Mouse (Mus musculus) megakaryocyte, embryonic 14.5 days (primary cell): ENCODE results near the gene Tstd1. TPM values are rescaled to one million over a fixed set of nuclear protein-coding genes. Genes with fewer than 3 reads are reported as not detected.

Source experiments
- H3K27me3 ChIP-seq: replicated peaks from 2 replicates; pipeline ENCODE3; 2012; ENCODE audit warnings: inconsistent platforms
- H3K36me3 ChIP-seq: replicated peaks from 2 replicates; pipeline ENCODE3; 2012; ENCODE audit warnings: low read length, inconsistent platforms, mixed read lengths
- H3K4me1 ChIP-seq: 2 replicates; pipeline ENCODE4 v1.6.1; 2012; ENCODE audit warnings: inconsistent platforms
- H3K4me3 ChIP-seq: replicated peaks from 2 replicates; pipeline ENCODE3; 2012; ENCODE audit warnings: moderate library complexity, mild to moderate bottlenecking, inconsistent platforms
- H3K9me3 ChIP-seq: 2 replicates; pipeline ENCODE4 v1.6.1; 2012; ENCODE audit warnings: inconsistent platforms
- FLI1 ChIP-seq: IDR thresholded peaks from 2 replicates; pipeline ENCODE4 v1.6.1; 2012; ENCODE audit warnings: low read length, inconsistent platforms, mixed read lengths
- GATA1 ChIP-seq: IDR thresholded peaks from 3 replicates; pipeline ENCODE4 v1.6.1; 2012; ENCODE audit warnings: mixed read lengths, low read length, inconsistent platforms, borderline replicate concordance
- polyA plus RNA-seq: library from polyadenylated mRNA; stranded (reverse); fragments of >175 nt; gene quantifications from 2 replicates; pipeline ENCODE4 v1.2.3, GENCODE M21; 2012; ENCODE audit warnings: low replicate concordance; ENCODE audit not compliant: insufficient read depth

The Tstd1 gene
- polyA plus RNA-seq, 1 experiment = not detected

- H3K9me3 ChIP-seq = peaks cover 3% of the 10 kb centered on the region; the same call in 1 of the 2 replicates
- H3K4me1 ChIP-seq = peaks cover 74% of the 10 kb centered on the region
- peaks cover 74% of the 10 kb centered on the region for H3K36me3 ChIP-seq
- TF ChIP-seq FLI1 (no peak), GATA1 (no peak)
- H3K27me3 ChIP-seq = no peaks in the 10 kb centered on the region
- H3K4me3 ChIP-seq = no peak overlapping the region
Observed at GRCm38 (mm10) chr1:171450062-171450461, 31.4 kb downstream of the Tstd1 start.

DNA sequence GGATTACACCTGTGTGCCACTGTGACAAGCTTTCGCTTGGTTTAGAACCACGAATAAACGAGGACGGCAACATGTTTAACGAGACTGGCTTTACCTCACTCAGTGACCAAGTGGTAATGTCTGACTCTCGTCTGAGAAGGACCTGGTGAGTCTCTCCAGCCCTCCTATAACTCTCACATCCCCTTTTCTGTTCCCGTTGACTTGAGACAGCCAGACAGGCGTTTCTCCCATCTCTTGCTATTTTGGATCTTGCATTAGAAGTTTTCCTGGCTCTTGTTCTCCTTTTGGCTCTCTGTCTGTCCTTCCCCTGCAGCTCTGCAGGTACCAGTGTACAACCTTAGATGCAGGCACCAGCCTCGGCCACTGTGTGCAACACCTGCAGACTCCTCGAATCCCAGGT, 32.3 kb downstream of the Tstd1 start:
- H3K4me1 ChIP-seq = peaks cover 71% of the 10 kb centered on the region
- peaks cover 69% of the 10 kb centered on the region for H3K36me3 ChIP-seq
- no peak for TF ChIP-seq FLI1
- no peak for TF ChIP-seq GATA1
- no peaks in the 10 kb centered on the region for H3K9me3 ChIP-seq
- H3K27me3 ChIP-seq = no peaks in the 10 kb centered on the region
- H3K4me3 ChIP-seq = no peak overlapping the region

GRCm38 (mm10) chr1:171452522-171452921, 33.9 kb downstream of the Tstd1 start:
- Histone ChIP-seq H3K36me3 (peaks cover 74% of the 10 kb centered on the region), H3K4me1 (peaks cover 67% of the 10 kb centered on the region), H3K27me3 (no peaks in the 10 kb centered on the region), H3K9me3 (no peaks in the 10 kb centered on the region), H3K4me3 (no peak overlapping the region)
- TF ChIP-seq GATA1 (no peak), FLI1 (no peak)

DNA sequence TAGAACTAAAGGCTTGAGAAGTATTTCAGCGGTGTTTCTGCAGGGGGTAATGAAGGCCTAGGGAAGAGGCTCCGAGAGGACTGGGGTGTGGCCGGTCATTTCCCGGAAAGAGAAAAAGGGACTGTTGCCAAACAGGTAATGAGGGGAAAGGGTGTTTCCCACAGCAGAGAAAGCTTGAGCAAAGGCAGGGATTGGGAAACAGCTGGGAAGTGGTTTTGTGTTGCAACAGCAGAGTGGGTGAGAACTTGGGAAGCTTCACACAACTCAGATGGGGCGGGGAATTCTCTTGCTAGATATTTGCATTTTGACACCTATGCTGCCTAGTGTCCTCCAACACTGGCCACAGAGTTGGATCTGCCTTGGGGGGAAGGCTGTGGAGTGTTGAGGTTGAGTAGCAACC, 34.3 kb downstream of the Tstd1 start:
- Histone ChIP-seq H3K4me3 (no peak overlapping the region), H3K36me3 (peaks cover 72% of the 10 kb centered on the region)
- TF ChIP-seq FLI1 (no peak), GATA1 (no peak)

DNA sequence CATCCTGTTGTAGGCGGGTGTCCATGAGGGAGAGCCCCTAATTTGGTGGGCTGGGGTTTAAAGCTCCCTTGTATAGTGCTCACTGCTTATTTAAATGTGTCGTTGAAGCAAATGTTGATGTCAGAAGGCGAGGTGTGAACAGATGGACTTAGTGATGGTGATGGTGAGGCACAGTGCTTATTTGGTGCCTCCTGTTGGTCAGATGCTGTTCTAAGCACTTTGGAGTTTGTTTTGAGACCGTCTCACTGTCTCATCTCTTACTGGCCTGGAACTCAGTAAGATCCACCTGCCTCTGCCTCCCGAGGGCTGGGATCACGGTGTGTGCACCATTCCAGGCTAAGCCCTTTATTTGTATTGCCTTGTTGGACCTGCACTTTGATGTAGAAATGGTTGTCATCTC, 36.3 kb downstream of the Tstd1 start:
- Histone ChIP-seq H3K9me3 (no peaks in the 10 kb centered on the region), H3K36me3 (peaks cover 69% of the 10 kb centered on the region), H3K4me1 (peaks cover 64% of the 10 kb centered on the region), H3K27me3 (no peaks in the 10 kb centered on the region), H3K4me3 (no peak overlapping the region)
- TF ChIP-seq GATA1 = no peak
- no peak for TF ChIP-seq FLI1

More for the DNA sequence above, 34.3 kb downstream of the Tstd1 start:
- Histone ChIP-seq H3K27me3 (no peaks in the 10 kb centered on the region), H3K4me1 (peaks cover 63% of the 10 kb centered on the region), H3K9me3 (no peaks in the 10 kb centered on the region)

- TF ChIP-seq GATA1 (no peak), FLI1 (no peak)
Observed at GRCm38 (mm10) chr1:171457568-171457967, 38.9 kb downstream of the Tstd1 start.

DNA sequence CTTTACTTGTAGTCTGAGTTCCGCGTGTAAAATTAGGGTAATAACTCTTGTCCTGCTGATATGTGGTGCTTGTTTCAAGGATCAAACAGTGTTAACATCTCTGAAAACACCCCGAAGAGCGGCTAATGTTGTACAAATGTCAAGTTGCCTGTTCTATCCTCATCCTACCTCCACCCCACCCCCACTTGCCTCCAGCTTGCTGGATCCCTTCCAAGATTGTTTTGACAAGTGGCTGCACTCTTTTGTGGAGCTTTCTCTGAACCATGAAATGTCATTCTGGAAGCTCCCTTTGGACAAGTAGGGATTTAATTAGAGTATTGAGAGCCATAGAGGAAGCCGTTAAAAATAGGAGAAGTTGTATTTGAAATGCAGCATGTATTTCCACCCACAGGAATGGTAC, 41.1 kb downstream of the Tstd1 start:
- peaks cover 51% of the 10 kb centered on the region for H3K4me1 ChIP-seq
- peaks cover 78% of the 10 kb centered on the region for H3K36me3 ChIP-seq
- TF ChIP-seq FLI1 (no peak), GATA1 (no peak)
- H3K4me3 ChIP-seq = no peak overlapping the region
- no peaks in the 10 kb centered on the region for H3K27me3 ChIP-seq
- no peaks in the 10 kb centered on the region for H3K9me3 ChIP-seq

More at GRCm38 (mm10) chr1:171457568-171457967, 38.9 kb downstream of the Tstd1 start:
- Histone ChIP-seq H3K4me1 (peaks cover 65% of the 10 kb centered on the region), H3K4me3 (no peak overlapping the region), H3K36me3 (peaks cover 75% of the 10 kb centered on the region), H3K9me3 (no peaks in the 10 kb centered on the region), H3K27me3 (no peaks in the 10 kb centered on the region)

DNA sequence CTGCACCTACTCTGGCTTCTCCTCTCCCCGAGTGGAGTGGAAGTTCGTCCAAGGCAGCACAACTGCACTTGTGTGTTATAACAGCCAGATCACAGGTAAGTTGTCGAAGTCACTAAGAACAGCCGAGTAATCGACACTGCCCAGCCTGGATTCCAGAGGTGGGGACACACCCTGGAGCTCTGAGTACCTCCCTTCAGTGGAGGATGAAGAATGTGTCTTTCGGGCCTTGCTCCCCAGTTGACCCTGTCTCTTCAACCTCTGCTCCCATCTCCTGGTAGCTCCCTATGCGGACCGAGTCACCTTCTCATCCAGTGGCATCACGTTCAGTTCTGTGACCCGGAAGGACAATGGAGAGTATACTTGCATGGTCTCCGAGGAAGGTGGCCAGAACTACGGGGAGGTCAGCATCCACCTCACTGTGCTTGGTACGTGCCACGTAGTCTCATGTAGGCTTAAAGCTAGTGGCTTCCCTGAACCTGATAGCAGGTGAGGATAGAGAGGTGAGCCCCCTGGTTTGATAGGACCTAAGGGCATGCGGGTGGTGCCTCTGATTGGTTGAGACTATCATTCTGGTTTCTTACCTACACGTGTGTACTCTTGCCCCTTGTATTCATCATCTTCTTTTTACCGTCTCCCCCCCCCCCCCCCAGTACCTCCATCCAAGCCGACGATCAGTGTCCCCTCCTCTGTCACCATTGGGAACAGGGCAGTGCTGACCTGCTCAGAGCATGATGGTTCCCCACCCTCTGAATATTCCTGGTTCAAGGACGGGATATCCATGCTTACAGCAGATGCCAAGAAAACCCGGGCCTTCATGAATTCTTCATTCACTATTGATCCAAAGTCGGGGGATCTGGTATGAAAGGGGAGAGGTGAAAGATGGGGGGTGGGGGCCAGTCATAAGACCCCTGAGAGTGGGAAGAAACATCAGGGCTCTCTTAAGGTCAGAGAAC, 42.2 kb downstream of the Tstd1 start:
- no peaks in the 10 kb centered on the region for H3K27me3 ChIP-seq

GRCm38 (mm10) chr1:171463133-171463532, 44.5 kb downstream of the Tstd1 start:
- no peak overlapping the region for H3K4me3 ChIP-seq
- H3K36me3 ChIP-seq = peaks cover 64% of the 10 kb centered on the region
- peaks cover 41% of the 10 kb centered on the region for H3K4me1 ChIP-seq
- no peaks in the 10 kb centered on the region for H3K9me3 ChIP-seq
- TF ChIP-seq FLI1 = no peak
- no peak for TF ChIP-seq GATA1
- H3K27me3 ChIP-seq = no peaks in the 10 kb centered on the region

More for the DNA sequence above, 42.2 kb downstream of the Tstd1 start:
- no peak for TF ChIP-seq GATA1
- no peak for TF ChIP-seq FLI1
- Histone ChIP-seq H3K4me1 (peaks cover 53% of the 10 kb centered on the region), H3K36me3 (peaks cover 78% of the 10 kb centered on the region), H3K4me3 (peak overlapping the region; percentile 12), H3K9me3 (no peaks in the 10 kb centered on the region)

DNA sequence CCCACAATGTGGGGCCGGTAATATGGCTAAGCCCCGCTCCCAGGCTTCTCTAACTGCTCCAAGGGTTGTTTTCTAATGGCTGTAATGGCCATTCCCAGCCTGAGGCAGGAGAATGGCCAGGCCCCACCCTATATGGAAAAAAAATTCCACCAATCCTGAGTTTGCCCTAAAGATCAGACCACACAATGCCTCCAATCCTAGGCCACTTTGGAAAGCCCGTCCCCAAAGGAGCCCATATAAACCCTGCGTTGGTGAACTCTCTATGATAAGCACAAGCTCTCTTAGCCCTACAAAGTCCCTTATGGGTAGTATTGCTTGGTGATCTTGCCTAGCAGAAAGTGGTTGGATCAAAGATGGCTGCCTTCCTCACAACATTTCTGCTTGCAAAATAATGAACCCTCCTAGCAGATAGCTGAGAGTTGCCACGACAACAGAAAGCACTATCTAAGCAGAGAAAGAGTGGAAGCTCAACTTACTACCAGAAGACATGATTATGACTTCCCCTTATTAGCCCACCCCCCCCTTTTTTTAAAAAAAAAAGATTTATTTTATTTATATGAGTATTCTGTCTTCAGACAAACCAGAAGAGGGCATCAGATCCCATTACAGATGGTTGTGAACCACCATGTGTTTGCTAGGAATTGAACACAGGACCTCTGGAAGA, 47.2 kb downstream of the Tstd1 start:
- H3K4me3 ChIP-seq = no peak overlapping the region
- no peaks in the 10 kb centered on the region for H3K9me3 ChIP-seq
- peaks cover 45% of the 10 kb centered on the region for H3K36me3 ChIP-seq
- no peak for TF ChIP-seq GATA1
- no peak for TF ChIP-seq FLI1
- peaks cover 40% of the 10 kb centered on the region for H3K4me1 ChIP-seq
- no peaks in the 10 kb centered on the region for H3K27me3 ChIP-seq
